Mouse (Mus musculus) cerebellum, adult 9-10 months (tissue): ENCODE measurements around the gene Rab19.
A peak's percentile ranks its signal among the peaks of the same experiment; 100 is the strongest.
"Not testable (repeated sequence)": the region's sequence is repeated elsewhere in the genome, so short reads cannot be mapped to it uniquely, and the experiment has no call there.

Source experiments
- DNase-seq: peaks from one replicate; pipeline ENCODE4 v3.0.0; 2022

The Rab19 gene

GRCm38 (mm10) chr6:39380276-39380675 lies 699 bp upstream of the Rab19 start:
- DNase-seq = no peak

DNA sequence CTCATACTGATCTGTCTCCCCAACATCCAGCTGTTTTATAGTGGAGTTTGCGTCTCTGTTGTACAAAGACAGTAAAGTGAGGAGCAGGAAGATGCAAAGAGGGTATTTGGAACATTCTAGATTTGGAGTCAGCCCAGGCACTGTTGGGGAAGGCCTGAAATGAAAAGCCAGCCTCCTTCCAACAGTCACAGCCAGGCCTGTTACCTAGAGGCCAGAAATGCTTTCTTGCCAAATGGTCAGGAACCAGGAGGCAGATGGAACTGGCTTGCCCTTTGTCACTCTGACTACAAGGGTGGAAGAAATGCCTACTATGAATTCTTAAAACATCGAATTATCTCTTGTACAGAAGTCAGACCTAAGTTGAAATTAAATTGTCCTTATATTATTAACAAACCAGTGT lies 9.0 kb downstream of the Rab19 start:
- DNase-seq = peak; percentile 51

DNA sequence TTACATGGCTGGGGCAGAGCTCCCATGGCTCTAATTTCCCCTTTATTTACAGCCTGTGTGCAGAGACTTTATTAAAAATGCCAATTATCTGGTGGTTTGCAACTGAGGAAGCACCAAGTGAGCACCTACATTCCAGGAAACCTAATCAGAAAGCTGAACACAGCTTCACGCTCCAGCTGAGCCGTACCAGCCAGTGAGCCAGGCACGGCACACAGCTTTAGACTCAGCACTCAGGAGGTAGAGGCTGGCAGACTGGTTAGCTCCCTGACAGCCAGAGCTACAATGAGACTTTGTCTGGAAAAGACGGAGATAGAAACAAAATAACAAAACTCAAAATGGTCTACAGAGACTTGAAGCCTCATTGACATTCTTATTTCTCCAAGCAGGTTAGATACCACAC lies 14.5 kb downstream of the Rab19 start:
- no peak for DNase-seq

DNA sequence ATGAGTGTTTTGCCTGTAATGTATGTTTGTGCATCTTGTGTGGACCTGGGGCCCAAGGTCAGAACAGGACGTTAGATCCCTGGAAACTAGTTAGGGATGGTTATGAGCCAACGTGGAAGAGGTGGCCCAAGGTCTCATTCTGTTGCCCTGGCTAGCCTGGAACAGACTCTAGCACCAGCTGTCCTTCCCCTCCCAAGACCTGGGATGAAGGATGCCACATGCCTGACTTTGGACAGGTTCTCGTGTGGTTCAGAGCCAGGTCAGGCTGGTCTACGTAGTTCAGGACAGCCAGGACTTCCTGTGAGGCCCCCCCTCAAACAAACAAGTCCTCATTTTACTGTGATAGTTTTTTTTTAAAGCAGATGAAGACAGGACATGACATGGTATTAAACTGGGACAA lies 14.9 kb downstream of the Rab19 start:
- no peak for DNase-seq

GRCm38 (mm10) chr6:39397046-39397445 lies 16.1 kb downstream of the Rab19 start:
- no peak for DNase-seq

DNA sequence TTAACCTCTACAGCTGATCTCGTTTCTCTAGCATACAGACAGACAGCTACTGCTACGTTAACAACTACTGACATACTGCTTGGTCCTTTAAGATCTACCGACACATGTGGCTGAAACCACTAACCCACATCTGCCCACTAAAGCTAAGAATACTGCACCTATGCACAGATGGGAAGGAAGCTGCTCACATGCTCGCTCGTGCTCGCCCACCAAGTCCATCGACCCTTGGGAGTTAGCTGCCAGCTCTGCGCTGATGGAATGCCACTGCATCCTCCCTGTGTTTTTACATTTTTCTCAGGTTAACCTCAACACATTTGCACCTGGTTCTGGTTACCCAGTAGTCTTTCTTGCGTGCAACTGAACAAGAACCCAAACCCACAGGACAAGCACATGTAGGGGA lies 17.4 kb downstream of the Rab19 start:
- no peak for DNase-seq

GRCm38 (mm10) chr6:39400343-39400742 lies 19.4 kb downstream of the Rab19 start:
- DNase-seq = no peak

- DNase-seq = peak; percentile 46
These were observed 22.2 kb downstream of the Rab19 start for GRCm38 (mm10) chr6:39403136-39403535.

- no peak for DNase-seq
These were observed 25.5 kb downstream of the Rab19 start for GRCm38 (mm10) chr6:39406480-39406879.

- no peak for DNase-seq
These were observed 33.1 kb downstream of the Rab19 start for GRCm38 (mm10) chr6:39414106-39414505.

GRCm38 (mm10) chr6:39415762-39416161 lies 34.8 kb downstream of the Rab19 start:
- peak; percentile 75 for DNase-seq

DNA sequence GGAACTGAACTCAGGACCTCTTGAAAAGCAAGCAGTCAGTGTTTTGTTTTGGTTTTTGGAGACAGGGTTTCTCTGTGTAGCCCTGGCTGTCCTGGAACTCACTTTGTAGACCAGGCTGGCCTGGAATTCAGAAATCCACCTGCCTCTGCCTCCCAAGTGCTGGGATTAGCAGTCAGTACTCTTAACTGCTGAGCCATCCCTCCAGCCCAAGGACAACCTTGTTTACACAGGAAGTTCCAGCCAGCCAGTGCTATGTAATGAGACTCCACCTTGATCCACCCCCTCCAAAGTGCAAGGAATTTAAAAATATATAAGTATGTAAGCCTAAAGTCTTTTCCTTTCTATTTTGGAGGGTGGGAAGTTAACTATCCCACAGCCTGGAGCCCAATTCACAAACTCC lies 35.7 kb downstream of the Rab19 start:
- not testable (repeated sequence) for DNase-seq

GRCm38 (mm10) chr6:39419386-39419850 lies 38.4 kb downstream of the Rab19 start:
- peak; percentile 68 for DNase-seq

DNA sequence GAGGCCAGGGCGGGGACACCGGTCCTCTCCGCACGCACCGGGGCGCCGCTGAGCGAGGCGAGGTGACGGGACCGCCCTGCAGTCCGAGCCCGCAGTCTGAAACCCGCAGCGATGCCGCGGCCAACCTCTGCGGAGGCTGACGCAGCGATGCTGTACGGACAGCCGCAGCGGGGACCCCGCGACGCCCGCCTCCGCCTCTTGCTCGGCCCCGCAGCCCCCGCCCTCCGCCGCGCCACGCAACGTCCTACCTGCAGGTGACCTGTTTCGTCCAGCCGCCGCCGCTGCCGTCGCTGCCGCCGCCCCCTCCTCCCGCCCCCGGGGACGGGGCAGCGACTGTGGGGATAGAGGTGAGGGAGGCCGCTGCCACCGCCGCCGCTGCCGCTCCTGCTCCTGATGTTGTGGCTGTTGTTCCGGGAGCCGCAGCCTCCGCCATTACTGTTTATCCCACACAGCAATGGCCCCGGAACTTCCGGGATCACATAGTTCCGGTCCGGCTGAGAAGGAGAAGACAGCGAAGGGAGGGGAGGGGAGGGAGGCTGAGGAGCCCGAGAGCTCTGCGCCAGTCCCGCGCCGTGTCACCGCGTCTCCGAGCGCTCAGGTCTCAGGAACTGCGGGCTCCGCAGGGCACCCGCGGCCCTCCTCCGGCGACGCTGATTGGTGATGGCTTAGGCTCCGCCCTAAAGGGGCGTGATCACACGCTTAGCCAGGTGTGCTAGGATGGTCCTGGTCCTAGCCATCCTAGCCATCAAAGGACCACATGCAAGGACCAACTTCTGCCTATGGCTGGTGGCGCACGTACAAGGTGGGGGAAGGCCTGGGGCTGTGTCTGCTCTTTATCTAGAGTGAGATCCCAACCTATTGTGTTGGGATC lies 39.1 kb downstream of the Rab19 start, which contains the start of gene Mkrn1:
Gene Mkrn1, minus strand, starts transcription at position 612 of the 871 bp plus-strand sequence.
- DNase-seq = peak; percentile 91

DNA sequence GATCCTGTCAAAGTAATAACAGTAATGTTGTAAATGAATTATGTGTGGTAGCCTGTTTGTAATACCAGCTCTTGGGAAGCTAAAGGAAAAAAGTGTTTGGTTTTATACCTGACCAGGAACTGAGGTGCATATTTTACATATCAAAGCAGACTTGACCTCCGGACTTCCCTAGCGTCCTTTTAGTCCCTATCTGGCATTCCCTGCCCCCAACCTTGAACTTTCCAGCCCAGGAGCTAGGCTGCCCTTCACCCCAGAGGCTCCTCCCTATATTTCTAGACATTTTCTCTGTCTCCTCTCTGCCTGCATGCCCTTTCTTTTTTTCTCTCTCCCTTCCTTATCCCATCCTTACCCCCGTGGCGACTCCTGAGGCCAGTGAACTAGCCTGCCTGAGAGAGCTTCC lies 39.9 kb downstream of the Rab19 start:
- no peak for DNase-seq

DNA sequence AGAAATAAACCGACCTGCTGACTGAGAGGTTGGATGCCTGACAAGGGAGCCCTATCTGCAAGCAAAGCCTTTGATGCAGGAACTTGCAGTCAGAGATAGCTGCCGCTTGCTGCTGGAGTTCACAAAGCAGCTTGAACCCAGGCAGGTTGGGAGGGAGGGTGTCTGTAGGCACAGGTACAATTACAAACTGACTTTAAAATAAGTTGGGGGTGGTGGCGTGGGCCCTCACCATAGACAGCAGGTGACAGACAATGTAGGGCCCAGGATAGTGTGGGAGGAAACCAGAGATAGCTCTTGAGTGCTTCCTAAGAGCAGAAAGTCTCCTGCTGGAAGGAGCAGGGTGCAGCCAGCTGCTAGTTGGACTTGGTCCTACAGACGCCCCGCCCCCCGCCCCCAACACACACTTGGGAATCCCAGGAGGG lies 42.2 kb downstream of the Rab19 start:
- no peak for DNase-seq

GRCm38 (mm10) chr6:39423686-39424085 lies 42.7 kb downstream of the Rab19 start:
- no peak for DNase-seq

- no peak for DNase-seq
These were observed 44.2 kb downstream of the Rab19 start for GRCm38 (mm10) chr6:39425181-39425580.

DNA sequence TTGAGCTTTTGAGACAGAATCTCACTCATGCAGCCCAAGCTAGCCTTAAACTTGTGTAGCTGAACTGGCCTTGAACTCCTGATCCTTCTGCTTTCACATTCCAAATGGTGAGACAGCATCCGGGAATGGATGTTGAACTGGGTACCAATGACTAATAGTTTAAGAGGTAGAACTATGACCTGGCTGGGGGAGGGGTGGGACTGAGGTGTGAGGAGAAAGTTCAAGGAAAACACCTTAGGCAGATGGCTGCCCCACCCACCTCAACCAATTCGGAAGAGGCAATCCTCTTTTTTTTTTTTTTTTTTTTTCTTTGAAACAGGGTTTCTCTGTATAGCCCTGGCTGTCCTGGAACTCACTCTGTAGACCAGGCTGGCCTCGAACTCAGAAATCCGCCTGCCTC lies 45.8 kb downstream of the Rab19 start:
- DNase-seq = no peak

GRCm38 (mm10) chr6:39427276-39428003 lies 46.5 kb downstream of the Rab19 start:
- no peak for DNase-seq

DNA sequence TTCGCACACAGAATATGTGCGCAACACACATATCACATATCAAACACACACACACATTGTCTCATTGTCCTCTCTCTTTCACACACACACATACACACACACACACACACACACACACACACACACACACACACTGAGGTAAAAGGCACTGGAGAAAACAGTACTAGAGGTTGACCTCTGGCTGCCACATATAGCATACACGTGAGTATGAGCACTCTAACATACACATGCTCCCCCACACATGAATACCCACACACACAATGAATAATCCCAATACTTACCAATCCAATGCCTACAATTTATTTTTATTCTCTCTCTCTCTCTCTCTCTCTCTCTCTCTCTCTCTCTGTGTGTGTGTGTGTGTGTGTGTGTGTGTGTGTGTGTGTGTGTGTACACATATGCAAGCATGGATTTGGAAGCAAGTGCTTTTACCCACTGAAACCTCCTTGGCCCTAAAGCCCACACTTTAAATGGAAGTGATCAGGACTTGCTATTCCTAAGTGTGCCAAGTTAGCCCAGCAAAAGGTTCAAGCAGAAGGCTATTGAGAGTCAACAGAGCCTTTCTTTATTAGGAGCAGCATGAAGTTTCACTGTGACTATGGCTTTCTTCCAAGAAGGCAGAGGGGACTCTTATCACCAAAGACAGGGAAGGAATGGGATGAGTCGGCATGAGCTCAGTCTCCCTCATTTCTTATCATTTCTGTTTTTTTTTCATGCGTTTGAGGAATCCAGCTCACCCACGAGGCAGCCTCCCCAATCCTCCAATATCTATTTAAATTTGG lies 48.2 kb downstream of the Rab19 start:
- no peak for DNase-seq

GRCm38 (mm10) chr6:39430722-39431121 lies 49.7 kb downstream of the Rab19 start:
- DNase-seq = no peak

GRCm38 (mm10) chr6:39433174-39433573 lies 52.2 kb downstream of the Rab19 start:
- no peak for DNase-seq
